Mouse (Mus musculus) 3T3-L1 (cell line): Measurements from ENCODE around the gene Marc2.

Experiments
- DNase-seq: peaks from one replicate; pipeline ENCODE4 v3.0.0-alpha.2; 2015; ENCODE audit warnings: low read depth, low spot score

The Marc2 gene

DNA sequence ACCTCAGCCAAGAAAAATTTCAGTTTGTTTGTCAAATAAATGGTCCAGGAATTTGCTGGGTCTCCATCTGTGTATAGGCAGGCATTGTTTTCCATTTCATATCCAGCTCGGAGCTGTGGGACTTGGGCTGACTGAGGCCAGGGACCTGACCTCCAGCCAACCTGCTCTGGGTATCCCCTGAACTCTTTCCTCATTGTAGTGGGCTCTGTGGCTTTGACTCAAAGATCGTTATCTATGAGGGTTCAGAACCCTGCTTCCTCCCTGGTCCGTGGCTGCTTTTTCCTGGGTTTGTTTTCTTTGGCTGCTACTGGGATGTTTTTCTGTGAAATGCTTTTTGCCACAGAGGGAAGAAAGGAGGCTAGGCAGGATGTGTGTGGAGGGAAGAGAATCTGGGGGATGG lies 7.7 kb upstream of the Marc2 start:
- no peak for DNase-seq

DNA sequence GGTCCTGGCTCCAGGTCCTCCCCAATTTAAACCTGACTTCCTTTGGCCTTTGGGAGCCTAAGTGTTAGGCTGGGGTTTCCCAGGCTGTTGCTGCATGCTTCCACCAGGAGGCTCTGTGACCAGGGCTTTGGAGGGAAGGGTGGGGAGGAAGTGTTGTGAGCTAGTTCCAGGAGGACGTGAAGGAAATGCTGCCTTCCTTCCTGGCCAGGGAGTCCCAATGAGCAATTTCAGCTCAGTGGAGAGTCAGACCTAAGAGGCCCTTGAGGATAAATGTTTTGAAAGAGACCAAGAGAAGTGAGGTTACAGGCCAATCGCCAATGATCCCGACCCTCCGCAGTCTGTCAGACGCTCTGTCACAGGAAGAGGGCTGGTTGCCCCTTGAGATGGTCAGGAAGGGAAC lies 7.1 kb upstream of the Marc2 start:
- DNase-seq, result peak; percentile 70

DNA sequence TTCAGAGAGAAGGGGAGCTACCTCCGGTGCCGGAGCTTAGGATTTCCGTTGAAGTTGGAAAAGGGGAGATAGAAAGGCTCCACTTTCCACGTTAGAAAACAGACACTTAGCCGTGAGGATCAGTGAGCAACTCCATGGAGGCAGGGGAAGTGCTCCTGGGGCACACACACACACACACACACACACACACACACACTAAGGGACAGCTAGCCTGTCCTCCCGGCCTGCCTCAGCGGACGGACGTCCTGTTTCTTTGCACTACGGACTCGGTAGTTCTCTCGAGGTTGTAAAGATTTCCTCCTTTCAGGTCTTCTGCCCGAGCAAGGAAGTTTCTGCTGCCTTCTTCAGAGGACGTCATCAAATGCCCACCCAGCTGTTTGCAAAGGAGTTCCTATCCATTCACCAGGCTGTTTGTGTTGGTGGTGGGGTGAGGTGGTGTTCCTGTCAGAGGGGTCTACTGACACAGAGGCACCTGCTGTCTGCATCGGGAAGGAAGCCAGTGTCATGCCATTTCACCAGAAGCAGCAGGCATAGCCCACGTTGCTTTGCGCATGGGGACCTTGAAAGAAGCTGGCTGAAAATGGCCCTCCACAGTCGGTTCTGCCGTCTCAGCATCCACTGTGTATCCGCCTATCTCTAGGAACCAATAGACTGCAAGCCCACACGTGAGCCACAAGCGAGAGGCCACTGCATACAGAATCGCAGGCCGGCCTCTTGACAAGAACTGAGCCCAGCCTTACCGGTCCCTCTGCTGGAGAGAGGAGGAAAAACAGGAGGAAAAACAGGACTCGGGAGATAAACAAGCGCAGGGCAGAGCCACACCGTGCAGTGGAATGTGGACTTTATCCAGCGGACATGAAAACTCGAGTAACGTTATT lies 5.7 kb upstream of the Marc2 start:
- peak; percentile 83 for DNase-seq

DNA sequence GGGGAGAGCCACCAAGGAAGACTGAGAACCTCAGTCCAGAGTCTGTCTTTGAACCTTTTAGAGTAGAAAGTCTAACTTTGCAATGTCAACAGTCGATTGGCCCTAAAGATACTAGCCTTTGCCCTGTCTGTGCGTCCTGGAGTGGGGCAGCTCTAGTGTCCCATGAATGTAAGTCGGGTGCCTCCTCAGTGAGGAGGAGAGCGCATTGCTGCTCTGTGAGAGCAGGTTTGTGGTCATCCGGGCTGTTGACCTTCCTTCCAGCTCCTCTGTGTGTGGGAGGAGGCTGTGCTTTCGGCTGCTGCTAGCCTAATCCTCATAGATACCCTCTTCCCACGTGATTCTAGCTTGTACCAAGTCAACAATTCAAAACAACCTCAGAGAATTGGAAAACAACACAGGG lies 4.9 kb upstream of the Marc2 start:
- no peak for DNase-seq

DNA sequence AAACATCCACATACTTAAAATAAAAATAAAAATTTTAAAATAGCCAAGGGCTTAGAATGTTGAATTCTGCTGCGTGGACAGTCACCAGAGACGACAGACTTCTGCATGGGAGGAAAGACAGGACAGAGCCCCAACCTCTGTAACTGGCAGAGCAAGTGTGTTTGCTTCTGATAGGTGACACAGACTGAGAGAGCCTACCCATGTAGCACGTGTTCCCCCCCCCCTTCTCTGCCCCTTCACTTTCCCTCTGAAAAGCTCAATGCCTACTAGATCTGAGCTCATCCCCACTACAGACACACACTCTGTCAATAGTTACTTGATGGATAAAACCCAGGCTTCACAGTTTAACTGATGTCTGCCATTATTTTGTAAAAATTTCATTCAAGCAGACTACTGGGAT lies 722 bp upstream of the Marc2 start:
- DNase-seq, result no peak

DNA sequence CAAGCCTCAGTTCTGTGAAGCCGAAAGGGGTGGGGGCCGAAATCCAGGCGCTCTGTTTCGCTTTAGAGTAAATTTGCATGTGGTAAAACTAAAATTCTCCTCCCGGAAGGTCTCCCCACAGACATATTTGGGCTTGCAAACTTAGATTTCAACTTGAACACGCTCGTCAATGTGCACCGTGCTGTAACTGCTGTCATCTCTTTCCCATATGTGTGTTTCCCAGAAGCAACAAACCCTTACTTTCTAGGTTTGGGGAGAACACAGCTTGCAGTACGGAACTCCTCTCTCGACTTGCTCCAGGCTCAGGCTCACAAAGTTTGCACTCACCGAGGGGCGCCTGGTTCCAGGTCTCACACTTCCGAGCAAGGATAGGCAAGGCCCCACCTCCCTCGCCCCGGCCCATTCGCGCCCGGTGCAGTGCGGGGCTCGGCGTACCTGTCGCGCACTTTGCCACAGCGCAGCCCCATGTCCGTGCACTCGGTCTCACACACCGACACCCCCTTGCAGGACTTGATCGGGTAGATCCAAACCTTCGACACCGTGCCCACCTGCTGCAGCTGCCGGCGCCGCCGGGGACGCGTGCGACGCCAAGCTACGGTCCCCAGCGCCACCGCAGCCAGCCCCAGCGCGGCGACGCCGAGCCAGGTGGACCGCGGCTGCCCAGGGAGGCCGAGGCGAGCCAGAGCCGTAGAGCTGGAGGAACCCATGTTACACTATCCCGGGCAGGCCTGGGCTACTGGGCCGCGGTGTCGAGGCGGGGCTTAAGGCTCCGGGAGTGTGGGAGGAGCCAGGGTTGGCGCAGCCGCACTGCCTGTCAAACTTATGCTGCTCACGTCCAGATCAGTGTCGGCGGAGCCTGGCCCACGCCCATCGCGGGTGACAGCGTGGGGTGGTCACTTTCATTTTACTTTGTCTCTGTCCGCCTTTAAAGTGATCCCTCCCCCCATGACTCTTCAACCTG lies 860 bp downstream of the Marc2 start:
- peak; percentile 91 for DNase-seq

DNA sequence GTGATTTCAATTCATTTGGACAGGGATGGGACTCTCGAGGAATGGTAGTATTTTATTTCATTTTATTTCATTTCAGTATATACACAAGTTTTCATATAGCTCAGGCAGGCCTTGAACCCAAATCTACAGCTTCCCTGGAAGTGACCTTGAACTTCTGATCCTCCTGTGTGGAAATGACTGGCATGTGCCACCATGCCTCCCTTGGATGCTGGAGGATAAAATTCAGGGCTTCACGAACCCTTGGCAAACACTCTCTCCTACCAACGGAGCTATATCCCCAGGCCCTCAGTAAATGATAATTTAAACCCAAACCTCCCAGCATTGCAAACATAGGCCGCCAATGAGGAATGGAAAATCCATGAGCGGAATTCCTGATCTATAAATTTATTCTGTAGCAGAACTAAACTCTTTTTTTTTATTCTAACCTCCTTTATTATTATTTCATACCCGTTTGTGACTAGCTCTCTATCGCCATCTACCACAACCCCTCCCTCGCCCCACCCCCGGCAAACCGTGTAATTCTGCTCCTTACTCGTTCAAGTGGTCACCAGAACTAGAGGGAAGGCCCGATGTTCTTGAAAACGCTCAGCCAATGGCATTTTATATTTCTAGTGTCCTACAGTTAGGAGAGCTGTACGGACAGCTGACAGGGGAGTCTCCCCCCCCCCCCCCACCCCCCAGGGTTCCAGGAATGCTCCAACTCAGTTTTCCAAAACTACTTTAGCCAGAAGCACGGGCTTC lies 1.8 kb downstream of the Marc2 start:
- DNase-seq, result peak; percentile 80

DNA sequence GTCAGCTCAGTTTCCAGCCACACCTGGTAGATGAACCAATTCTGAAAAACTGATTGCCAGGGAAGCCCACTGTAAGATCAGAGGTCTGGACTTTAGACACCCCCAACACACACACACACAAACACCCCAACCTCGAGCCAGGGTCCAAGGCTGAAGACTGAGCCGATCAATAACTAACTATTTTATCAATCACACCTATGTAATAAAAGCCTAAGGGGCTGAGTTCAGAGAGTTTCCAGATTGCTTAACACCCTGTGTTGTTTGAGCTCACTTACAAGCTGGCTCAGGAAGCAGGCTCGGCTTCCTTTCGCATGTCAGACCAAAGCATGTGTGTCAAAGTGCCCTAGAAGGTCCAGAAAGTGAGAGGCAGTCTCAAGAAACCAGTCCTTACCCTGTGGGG lies 8.6 kb downstream of the Marc2 start:
- DNase-seq, result no peak

DNA sequence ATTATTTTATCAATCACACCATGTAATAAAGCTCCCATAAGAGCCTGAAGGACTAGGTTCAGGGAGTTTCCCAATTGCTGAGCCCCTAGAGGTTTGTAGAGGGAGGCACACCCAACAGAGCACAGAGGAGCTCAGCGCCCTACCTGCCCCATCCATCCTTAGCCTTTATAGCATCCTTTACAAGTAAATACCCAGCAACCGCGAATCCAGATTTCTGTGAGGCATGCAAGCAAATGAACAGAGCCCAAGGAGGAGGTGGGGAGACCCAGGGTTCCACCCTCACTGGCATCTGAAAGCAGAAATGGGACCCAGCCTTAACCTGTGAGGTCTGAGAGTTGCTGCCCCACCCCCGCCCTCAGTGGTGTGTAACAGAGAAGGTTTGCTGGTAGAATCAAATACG lies 9.9 kb downstream of the Marc2 start:
- no peak for DNase-seq

DNA sequence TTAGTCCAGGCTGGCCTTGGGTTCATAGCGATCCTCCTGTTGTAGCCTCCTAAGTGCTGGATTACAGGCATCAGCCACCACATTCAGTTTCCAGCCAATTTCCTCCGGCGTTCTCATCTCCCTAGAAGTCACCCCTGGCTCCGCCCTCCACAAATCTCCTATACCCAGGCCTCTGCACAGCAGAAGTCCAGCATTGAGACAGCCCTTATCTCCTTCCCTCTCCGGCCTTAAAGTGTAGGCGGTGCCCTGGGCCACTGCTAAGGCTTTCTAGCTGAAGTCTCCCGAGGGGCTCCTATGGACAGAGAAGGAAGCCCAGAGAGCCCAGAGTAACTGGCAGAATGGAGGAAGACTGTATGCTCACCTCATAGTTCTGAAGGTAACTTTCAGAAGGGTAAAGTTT lies 12.8 kb downstream of the Marc2 start:
- DNase-seq, result no peak

DNA sequence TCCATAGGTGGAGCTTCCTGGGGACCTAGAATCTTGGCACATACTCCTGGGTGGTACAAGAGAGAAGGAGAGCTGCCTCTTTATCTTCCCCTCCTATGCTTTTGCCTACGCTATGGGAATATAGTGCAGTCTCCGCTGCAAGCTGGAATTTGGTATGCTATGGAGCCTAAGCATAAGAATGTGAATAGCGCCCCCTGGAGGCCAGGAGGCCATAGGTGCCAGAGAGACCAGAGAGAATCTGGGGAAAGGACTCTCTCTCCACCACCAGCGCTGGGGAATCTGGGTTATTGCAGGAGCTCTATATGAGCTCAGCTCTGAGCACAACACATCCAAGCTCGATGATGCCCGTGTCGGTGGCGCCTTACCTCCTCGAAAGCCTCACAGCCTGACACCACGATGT lies 14.0 kb downstream of the Marc2 start:
- no peak for DNase-seq

DNA sequence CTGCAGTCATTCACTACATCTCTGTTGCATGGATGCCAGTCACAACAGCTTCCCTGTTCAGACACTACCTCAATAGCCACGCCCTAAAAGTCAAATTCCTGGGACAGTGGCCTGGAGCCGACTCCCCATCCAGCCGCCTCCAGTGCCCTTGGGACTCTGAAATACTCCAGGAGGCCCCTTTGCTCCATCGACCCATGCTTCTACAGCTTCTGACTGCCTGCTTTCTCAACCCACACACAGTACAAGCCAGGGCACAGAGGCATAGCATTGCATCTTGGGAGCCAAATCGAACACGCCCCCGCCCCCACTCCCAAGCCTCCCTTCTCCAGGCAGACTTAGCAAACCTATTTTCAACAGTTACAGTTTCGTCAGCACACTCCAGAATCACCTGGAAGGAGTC lies 16.4 kb downstream of the Marc2 start:
- peak; percentile 23 for DNase-seq

DNA sequence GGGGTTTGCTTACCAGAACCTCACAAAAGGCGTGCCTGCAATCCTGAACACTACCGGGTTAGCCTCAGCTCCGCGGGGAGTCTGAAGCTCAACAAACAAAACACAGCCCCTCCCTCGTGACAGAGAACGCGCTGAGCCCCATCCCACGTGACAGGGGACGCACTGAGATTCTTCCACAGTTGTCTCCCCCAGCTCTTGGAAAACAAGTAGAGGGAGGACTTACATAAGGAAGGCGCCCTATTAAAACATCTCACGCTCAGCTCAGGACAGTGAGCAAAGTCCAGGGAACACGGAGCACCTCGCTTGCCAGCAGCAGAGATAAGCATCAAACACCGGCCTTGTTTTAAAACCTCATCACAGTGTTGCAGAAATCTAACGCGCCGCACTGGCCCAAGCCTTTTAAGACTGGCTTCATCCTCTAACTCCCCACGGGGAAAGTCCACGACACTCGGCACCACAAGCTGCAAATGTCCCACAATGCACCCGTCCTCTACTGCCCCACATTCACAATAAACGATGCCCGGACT lies 19.0 kb downstream of the Marc2 start:
- no peak for DNase-seq

DNA sequence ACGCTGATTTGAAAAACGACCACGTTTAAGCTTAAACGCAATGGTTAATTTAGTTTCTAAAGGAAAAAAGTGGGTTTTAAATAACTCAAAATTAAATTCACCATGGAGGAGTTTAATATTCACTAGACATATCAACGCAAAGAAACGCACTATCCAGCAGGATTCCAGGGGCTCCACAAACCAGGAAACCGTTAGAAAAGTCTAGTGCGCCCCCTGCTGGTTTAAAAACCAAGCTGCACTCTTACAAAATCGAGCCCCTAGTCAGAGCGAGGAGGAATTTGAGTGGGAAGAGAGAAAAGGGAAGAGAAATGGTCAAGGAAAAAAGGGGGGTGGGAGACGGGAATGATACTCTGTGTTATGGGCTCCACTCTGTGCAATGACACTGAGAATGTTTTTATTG lies 21.2 kb downstream of the Marc2 start:
- peak; percentile 67 for DNase-seq

DNA sequence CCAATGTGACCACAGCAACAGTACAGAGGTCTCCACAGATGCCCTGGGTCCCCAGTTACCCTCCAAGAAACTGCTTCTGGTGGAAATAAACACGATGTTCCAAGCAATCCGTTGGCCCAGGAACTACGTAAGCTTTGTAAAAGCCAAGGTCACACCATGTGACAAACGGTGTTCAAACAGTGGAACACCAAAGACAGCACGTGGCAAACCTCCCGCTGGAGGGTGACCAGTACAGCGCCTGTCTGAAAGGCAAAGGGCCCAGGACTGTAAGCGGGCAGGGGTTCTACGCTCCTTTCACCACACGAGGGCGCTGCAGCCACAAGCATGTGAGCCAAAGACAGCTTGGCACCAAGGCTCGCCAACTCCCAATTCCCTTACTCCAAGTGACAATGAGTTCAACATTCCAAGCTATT lies 21.8 kb downstream of the Marc2 start:
- DNase-seq, result peak; percentile 89

DNA sequence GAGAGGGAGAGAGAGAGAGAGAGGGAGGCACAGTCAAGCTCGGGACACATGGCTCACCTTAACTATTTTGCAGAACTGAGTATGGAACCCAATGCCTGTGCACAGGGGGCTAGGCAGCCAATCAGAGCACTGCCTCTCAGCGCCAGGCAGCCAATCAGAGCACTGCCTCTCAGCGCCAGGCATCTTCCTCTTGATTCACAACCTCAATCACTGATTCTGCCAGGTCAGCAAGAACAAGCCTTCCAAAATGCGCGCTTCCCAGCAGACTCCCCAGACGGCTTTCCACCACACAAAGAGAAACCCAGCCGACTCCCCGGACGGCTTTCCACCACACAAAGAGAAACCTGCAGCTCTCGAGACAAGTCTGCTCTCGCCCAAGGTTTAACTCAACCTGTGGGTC lies 23.6 kb downstream of the Marc2 start:
- no peak for DNase-seq

DNA sequence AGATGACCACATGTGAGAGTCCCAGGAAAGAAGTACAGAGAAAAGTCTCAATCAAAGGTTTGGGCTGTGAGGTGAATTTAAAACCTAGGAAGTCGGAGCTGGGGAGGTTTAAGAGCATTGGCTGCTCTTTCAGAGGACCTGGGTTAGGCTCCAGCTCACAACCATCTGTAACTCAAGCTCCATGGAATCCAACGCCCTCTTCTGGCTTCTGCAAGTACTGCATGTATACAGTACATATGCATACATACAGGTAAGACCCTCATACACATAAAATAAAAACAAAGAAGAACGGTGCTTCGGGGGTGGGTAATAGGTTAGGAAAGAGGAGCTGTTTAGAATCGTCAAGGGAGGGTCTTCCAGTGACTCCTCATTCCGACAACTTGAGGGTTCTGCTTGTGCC lies 28.5 kb downstream of the Marc2 start:
- no peak for DNase-seq

DNA sequence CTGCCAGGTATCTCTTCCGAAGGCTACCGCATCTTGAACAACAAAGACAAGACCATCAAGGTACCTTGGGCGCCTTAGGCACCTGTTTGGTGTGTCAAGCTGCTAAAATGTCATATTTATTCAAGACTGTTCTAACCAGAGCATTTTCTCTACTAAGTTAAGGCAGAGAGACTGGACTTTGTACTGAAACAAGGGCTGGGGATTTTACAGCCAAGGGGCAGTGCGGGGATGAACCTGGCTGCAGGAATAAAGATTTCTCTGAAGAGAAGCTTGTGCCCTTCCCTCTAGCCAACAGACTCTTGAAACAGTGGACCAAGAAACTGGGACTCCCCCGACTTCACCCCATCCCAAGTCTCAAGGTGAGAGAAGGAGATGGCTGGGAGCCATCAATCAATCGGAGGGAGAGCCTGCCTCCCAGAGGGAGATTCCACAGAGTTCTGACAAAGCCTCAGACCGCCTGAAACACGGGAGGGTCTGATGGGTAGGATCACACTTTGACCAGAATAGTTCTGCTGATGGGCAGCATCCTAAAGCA lies 34.5 kb downstream of the Marc2 start:
- DNase-seq, result no peak

DNA sequence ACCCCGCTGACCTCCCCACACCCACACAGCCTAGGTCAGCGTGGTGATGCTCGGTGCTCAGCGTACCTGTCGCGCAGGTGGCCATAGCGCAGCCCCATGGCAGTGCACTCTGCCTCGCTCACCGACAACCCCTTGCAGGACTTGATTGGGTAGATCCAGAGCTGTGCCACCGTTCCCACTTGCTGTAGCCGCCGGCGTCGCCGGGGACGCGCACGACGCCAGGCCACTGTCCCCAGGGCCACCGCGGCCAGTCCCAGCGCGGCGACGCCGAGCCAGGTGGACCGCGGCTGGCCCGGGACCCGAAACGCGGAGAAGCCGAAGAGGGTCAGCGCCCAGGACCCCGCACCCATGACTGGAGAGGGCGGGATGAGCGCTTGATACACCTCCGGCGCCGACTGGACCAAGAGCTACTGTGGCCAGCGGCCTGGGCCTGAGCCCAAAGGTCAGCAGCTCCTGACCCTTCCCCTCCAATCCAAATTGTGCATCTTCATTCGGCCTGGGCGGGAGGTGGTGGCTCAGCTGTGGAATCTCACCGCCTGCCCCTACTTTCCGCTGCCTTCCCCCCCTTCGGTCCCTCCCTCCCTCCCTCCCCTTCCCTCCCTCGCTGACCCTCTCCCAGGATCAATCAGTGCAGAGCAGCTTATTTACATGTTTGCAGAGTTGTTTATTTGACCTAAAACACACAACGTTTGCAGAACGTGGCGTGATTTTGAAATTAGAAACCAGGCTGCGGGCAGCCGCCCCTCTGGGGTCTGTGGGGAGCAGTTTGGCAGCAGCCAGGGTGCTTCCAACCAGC lies 35.3 kb downstream of the Marc2 start, which contains the start of gene Marc1:
Gene Marc1 (minus strand): TSS at position 534 of the 796 bp plus-strand sequence.
- DNase-seq, result no peak

DNA sequence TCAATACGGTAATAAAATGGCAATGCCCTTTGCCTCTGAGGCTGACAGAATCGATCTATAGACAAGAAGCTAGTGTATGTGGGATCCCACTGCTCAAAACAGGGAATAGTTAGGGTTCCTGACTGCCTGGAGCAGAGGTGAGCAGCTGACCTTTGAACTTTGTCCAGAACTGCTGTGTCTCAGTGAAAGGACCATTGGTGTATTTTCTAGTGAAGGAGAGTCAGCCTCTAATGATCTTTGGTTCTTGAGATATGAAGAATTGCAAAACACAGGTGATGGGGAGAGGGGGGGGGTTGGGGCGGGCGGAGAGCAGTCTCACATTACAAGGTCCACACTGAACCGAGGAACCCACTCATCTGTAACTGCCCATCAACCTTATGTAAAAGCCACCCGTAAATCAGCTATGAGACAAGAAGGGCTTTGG lies 36.7 kb downstream of the Marc2 start:
- no peak for DNase-seq
